Mouse (Mus musculus) forebrain, embryonic 11.5 days (tissue): ENCODE measurements at regions not wholly inside any gene's neighbourhood (a gene's known extent, or its start where the extent isn't known, plus 50 kb on each side); places are given as distances from the start of the nearest gene placed in this dataset.
A peak's percentile ranks its signal among the peaks of the same experiment; 100 is the strongest.

Experiments used
- ATAC-seq: fragments of 200-750 bp; cut with Nextera tagmentation; replicated peaks from 2 replicates; pipeline ENCODE4 v1.8.0; 2017; ENCODE audit warnings: moderate TSS enrichment; ENCODE audit not compliant: low FRiP score
- DNase-seq: peaks from one replicate; pipeline ENCODE4 v3.0.0-alpha.2; 2017; ENCODE audit warnings: low spot score
- H3K27ac ChIP-seq: fragments of 300-500 bp; sonication (generic); 2 replicates; pipeline ENCODE4 v1.5.1; 2014; ENCODE audit warnings: low read depth, low read length
- H3K27me3 ChIP-seq: fragments of 300-500 bp; sonication (generic); 2 replicates; pipeline ENCODE4 v1.6.1; 2014; ENCODE audit warnings: mild to moderate bottlenecking, low read length, mixed read lengths; ENCODE audit not compliant: control insufficient read depth, insufficient read depth
- H3K36me3 ChIP-seq: fragments of 300-500 bp; sonication (generic); 2 replicates; pipeline ENCODE4 v1.6.1; 2014; ENCODE audit warnings: mild to moderate bottlenecking, low read length, moderate library complexity, mixed read lengths; ENCODE audit not compliant: control insufficient read depth, insufficient read depth
- H3K4me1 ChIP-seq: fragments of 300-500 bp; sonication (generic); replicated peaks from 2 replicates; pipeline ENCODE4 v1.6.1; 2014; ENCODE audit warnings: low read length, mixed read lengths; ENCODE audit not compliant: control insufficient read depth, insufficient read depth
- H3K4me2 ChIP-seq: fragments of 300-500 bp; sonication (generic); 2 replicates; pipeline ENCODE4 v1.6.1; 2014; ENCODE audit warnings: low read depth, mild to moderate bottlenecking, low read length, moderate library complexity, mixed read lengths; ENCODE audit not compliant: severe bottlenecking
- H3K4me3 ChIP-seq: fragments of 300-500 bp; sonication (generic); 2 replicates; pipeline ENCODE4 v1.5.1; 2014; ENCODE audit warnings: low read depth, low read length
- H3K9ac ChIP-seq: fragments of 300-500 bp; sonication (generic); 2 replicates; pipeline ENCODE4 v1.6.1; 2014; ENCODE audit warnings: low read length
- H3K9me3 ChIP-seq: fragments of 300-500 bp; sonication (generic); 2 replicates; pipeline ENCODE4 v1.6.1; 2016; ENCODE audit warnings: low read length, mixed read lengths; ENCODE audit not compliant: control insufficient read depth
- WGBS: fragments of 180-500 bp; shearing (Covaris S2); extraction: QIAGEN DNeasy Blood & Tissue Kit; methylation state at CpG from one replicate; pipeline ENCODE4 v1.1.7; 2014; 5-methylcytosine and 5-hydroxymethylcytosine counted together

- Histone ChIP-seq H3K36me3 (no peaks in the 10 kb centered on the region), H3K4me3 (no peak overlapping the region), H3K9me3 (no peaks in the 10 kb centered on the region), H3K9ac (no peak overlapping the region), H3K4me1 (no peaks in the 10 kb centered on the region), H3K27ac (no peak overlapping the region), H3K27me3 (no peaks in the 10 kb centered on the region), H3K4me2 (no peak overlapping the region)
- no peak for ATAC-seq
- peak; percentile 4 for DNase-seq
- WGBS = 88% methylated on average over 5 of the region's 5 CpGs
Observed at GRCm38 (mm10) chr10:126815730-126816129, 85.4 kb downstream of the Atp23 start.

DNA sequence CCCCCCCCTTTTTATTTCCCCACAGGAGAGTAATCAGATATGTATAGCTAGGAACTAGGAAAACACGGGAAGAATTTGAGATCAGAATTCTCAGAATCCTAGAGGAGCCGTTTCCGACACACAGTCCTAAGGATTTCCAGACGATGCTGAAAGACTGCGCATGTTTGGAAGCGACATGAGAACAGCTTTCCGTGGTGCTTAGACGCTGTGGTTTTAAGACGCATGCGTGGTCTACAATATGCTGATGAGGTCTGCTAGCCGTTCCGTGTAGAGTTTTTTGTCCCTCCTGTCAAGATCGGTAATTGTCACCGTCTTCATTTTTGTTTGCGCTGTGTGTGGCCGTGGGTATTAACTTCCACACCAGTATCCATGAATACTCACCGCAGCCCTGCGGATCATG is 86.2 kb downstream of the Atp23 start:
- Histone ChIP-seq H3K36me3 (no peaks in the 10 kb centered on the region), H3K4me2 (no peak overlapping the region), H3K4me3 (no peak overlapping the region), H3K27me3 (no peaks in the 10 kb centered on the region), H3K9ac (no peak overlapping the region), H3K9me3 (no peaks in the 10 kb centered on the region), H3K4me1 (no peaks in the 10 kb centered on the region), H3K27ac (no peak overlapping the region)
- WGBS = 95% methylated on average over 18 of the region's 18 CpGs
- ATAC-seq (no peak), DNase-seq (peak; percentile 21)

GRCm38 (mm10) chr10:126813051-126813593 is 88.0 kb downstream of the Atp23 start:
- Histone ChIP-seq H3K9me3 (no peaks in the 10 kb centered on the region), H3K4me3 (no peak overlapping the region), H3K4me1 (no peaks in the 10 kb centered on the region), H3K9ac (no peak overlapping the region), H3K27me3 (no peaks in the 10 kb centered on the region), H3K4me2 (no peak overlapping the region), H3K36me3 (no peaks in the 10 kb centered on the region), H3K27ac (no peak overlapping the region)
- peak; percentile 37 for DNase-seq
- WGBS = 91% methylated on average over 6 of the region's 6 CpGs
- no peak for ATAC-seq

- H3K27me3 ChIP-seq = no peaks in the 10 kb centered on the region
- DNase-seq (peak; percentile 46), ATAC-seq (no peak)
- no peak overlapping the region for H3K4me2 ChIP-seq
- no peak overlapping the region for H3K27ac ChIP-seq
- WGBS = 83% methylated on average over 7 of the region's 7 CpGs
- no peaks in the 10 kb centered on the region for H3K4me1 ChIP-seq
- no peak overlapping the region for H3K4me3 ChIP-seq
- no peaks in the 10 kb centered on the region for H3K36me3 ChIP-seq
- H3K9me3 ChIP-seq = no peaks in the 10 kb centered on the region
- H3K9ac ChIP-seq = no peak overlapping the region
Observed at GRCm38 (mm10) chr10:126812243-126812755, 88.9 kb downstream of the Atp23 start.

DNA sequence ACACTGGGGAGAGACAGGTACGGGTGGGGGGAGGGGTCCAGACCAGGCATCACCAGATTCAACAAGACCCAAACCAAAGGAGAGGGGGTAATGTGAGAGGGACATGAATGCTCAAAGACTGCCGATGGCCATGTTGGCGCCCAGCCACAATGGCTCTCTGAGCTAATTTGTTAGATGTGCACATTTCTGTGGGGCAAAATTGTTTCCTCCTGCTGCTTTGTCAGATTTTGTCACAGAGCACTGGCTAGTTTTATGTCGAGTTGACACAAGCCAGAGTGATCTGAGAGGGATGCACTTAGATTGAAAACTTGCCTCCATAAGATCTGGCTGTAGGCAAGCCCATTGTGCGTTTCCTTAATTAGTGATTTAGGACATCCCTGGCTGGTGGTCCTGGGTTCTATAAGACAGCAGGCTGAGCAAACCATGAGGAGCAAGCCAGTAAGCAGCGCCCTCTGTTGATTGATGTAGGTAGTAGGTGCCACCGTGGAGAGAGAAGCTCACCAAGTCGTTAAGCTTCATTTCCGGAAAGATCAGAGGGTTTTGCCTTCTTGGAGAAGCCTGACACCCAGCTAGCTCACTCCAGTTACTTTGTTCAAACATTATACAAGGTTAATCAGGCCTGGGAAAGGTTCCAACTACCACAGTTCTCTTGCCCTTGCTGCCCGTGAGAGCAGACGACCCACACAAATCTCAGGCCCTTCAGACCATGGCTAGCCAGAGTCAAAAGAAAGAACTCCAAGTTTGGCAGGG is 90.6 kb downstream of the Atp23 start:
- no peak overlapping the region for H3K27ac ChIP-seq
- H3K36me3 ChIP-seq = no peaks in the 10 kb centered on the region
- no peak overlapping the region for H3K4me2 ChIP-seq
- WGBS = 83% methylated on average over 11 of the region's 11 CpGs
- H3K9ac ChIP-seq = no peak overlapping the region
- DNase-seq (peak; percentile 39), ATAC-seq (no peak)
- no peaks in the 10 kb centered on the region for H3K27me3 ChIP-seq
- H3K4me1 ChIP-seq = no peaks in the 10 kb centered on the region
- no peaks in the 10 kb centered on the region for H3K9me3 ChIP-seq
- no peak overlapping the region for H3K4me3 ChIP-seq

DNA sequence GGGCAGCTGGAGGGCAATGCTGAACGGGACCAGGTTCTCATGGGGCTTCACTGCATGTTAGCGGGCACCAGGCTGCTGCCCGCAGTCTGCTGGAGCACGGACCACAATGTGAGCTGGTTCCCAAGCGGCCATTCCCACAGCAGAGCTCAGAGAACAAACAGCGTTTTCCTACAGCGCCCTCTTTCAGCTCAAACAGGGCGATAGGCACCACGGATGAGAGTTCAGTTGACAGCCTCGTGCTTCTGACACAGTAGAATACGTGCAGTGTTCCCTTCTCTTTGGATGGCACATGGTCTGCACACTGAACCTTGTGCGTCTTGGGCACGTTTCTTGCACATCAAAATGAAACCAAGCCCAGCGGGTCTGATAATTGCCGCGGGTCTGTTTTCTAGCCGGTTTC is 91.6 kb downstream of the Atp23 start:
- Histone ChIP-seq H3K4me2 (peak overlapping the region; percentile 33; the same call in 1 of the 2 replicates), H3K9ac (no peak overlapping the region)
- peak; percentile 43 for ATAC-seq

GRCm38 (mm10) chr10:126806881-126807280 is 94.3 kb downstream of the Atp23 start:
- no peak overlapping the region for H3K4me2 ChIP-seq
- no peaks in the 10 kb centered on the region for H3K9me3 ChIP-seq
- WGBS = 89% methylated on average over 4 of the region's 4 CpGs
- H3K4me3 ChIP-seq = no peak overlapping the region
- H3K4me1 ChIP-seq = no peaks in the 10 kb centered on the region
- no peaks in the 10 kb centered on the region for H3K27me3 ChIP-seq
- peak; percentile 38 for DNase-seq
- ATAC-seq = no peak
- no peak overlapping the region for H3K9ac ChIP-seq
- H3K36me3 ChIP-seq = no peaks in the 10 kb centered on the region
- H3K27ac ChIP-seq = no peak overlapping the region

More for the DNA sequence above, 91.6 kb downstream of the Atp23 start:
- Histone ChIP-seq H3K4me3 (no peak overlapping the region), H3K27me3 (no peaks in the 10 kb centered on the region), H3K36me3 (no peaks in the 10 kb centered on the region), H3K27ac (no peak overlapping the region), H3K9me3 (no peaks in the 10 kb centered on the region), H3K4me1 (no peaks in the 10 kb centered on the region)
- 61% methylated on average over 17 of the region's 17 CpGs for WGBS
- peak; percentile 51 for DNase-seq

GRCm38 (mm10) chr10:126802732-126803131 is 98.4 kb downstream of the Atp23 start:
- WGBS = 82% methylated on average over 4 of the region's 4 CpGs

DNA sequence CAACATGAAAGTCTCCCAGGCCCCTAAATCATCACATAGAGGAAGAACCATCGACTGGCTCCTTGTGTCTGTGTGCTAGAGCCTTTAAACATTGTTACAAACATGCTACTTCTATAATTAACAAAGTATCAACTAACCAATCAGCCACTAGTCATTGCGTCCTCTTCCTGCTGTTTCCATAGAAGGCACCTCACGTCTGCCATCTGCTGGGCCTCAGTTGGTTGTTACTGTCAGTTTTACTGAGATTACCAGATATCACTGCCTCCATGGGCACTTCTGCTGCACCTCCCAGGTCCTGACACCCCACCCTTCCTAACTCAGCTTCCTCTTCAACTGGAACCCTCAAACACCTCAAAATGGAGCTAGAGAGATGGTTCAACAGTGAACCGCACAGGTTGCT is 101.8 kb downstream of the Atp23 start:
- DNase-seq = peak; percentile 41
- no peak for ATAC-seq

More at GRCm38 (mm10) chr10:126802732-126803131, 98.4 kb downstream of the Atp23 start:
- no peak overlapping the region for H3K27ac ChIP-seq
- H3K4me2 ChIP-seq = no peak overlapping the region
- H3K4me1 ChIP-seq = no peaks in the 10 kb centered on the region
- no peak for ATAC-seq
- no peaks in the 10 kb centered on the region for H3K27me3 ChIP-seq
- peak; percentile 39 for DNase-seq
- H3K36me3 ChIP-seq = no peaks in the 10 kb centered on the region
- H3K9ac ChIP-seq = no peak overlapping the region
- no peak overlapping the region for H3K4me3 ChIP-seq
- no peaks in the 10 kb centered on the region for H3K9me3 ChIP-seq

More for the DNA sequence above, 101.8 kb downstream of the Atp23 start:
- Histone ChIP-seq H3K9me3 (no peaks in the 10 kb centered on the region), H3K4me3 (no peak overlapping the region), H3K4me1 (no peaks in the 10 kb centered on the region), H3K27ac (no peak overlapping the region), H3K4me2 (no peak overlapping the region), H3K36me3 (no peaks in the 10 kb centered on the region), H3K9ac (no peak overlapping the region), H3K27me3 (no peaks in the 10 kb centered on the region)
- whole genome bisulfite sequencing = 61% methylated on average over 4 of the region's 4 CpGs
